Mouse (Mus musculus): ENCODE measurements around the gene Csnka2ip. TPM values are rescaled to one million over a fixed set of nuclear protein-coding genes. Genes with fewer than 3 reads are reported as not detected.

Csnka2ip gene
- polyA plus RNA-seq (2015; fragmentation: Nextera tagmentation; extraction: Ambion mirVana): not detected in 2 replicates

- DNase-seq (ENCODE audit: low spot score): no peak
Observed at GRCm38 (mm10) chr16:64602308-64602707, at the start of gene Csnka2ip. Gene Csnka2ip (minus strand): TSS chr16:64602408.

- no peak for DNase-seq (ENCODE audit: low spot score)
Observed at GRCm38 (mm10) chr16:64649594-64650290, 47.5 kb upstream of the Csnka2ip start.

- no peak for DNase-seq (ENCODE audit: low spot score)
Observed at GRCm38 (mm10) chr16:64647771-64648170, 45.6 kb upstream of the Csnka2ip start.

- no peak for DNase-seq (ENCODE audit: low spot score)
Observed at GRCm38 (mm10) chr16:64635110-64635509, 32.9 kb upstream of the Csnka2ip start.

- no peak for DNase-seq (ENCODE audit: low spot score)
Observed at GRCm38 (mm10) chr16:64620116-64620515, 17.9 kb upstream of the Csnka2ip start.

- DNase-seq (ENCODE audit: low spot score): no peak
Observed at GRCm38 (mm10) chr16:64614648-64615047, 12.4 kb upstream of the Csnka2ip start.

- DNase-seq (ENCODE audit: low spot score): no peak
Observed at GRCm38 (mm10) chr16:64607793-64608192, 5.6 kb upstream of the Csnka2ip start.

GRCm38 (mm10) chr16:64586825-64587224, 15.4 kb downstream of the Csnka2ip start:
- DNase-seq (ENCODE audit: low spot score): no peak

- DNase-seq (ENCODE audit: low spot score): no peak
Observed at GRCm38 (mm10) chr16:64586262-64586619, 16.0 kb downstream of the Csnka2ip start.

- DNase-seq (ENCODE audit: low spot score): no peak
Observed at GRCm38 (mm10) chr16:64585599-64586261, 16.5 kb downstream of the Csnka2ip start.

GRCm38 (mm10) chr16:64584591-64584990, 17.6 kb downstream of the Csnka2ip start:
- DNase-seq (ENCODE audit: low spot score): no peak

- DNase-seq (ENCODE audit: low spot score): no peak
Observed at GRCm38 (mm10) chr16:64583406-64583805, 18.8 kb downstream of the Csnka2ip start.

GRCm38 (mm10) chr16:64569496-64569895, 32.7 kb downstream of the Csnka2ip start:
- DNase-seq (ENCODE audit: low spot score): no peak

GRCm38 (mm10) chr16:64563081-64563480, 39.1 kb downstream of the Csnka2ip start:
- DNase-seq (ENCODE audit: low spot score): no peak

GRCm38 (mm10) chr16:64558518-64558917, 43.7 kb downstream of the Csnka2ip start:
- DNase-seq (ENCODE audit: low spot score): no peak

- no peak for DNase-seq (ENCODE audit: low spot score)
Observed at GRCm38 (mm10) chr16:64526883-64527282, 75.3 kb downstream of the Csnka2ip start.

- no peak for DNase-seq (ENCODE audit: low spot score)
Observed at GRCm38 (mm10) chr16:64524051-64524645, 78.1 kb downstream of the Csnka2ip start.

- DNase-seq (ENCODE audit: low spot score): no peak
Observed at GRCm38 (mm10) chr16:64513423-64513822, 88.8 kb downstream of the Csnka2ip start.

Measured in thymus, postnatal 0 days (tissue).